ENCODE assay signal across 9 mouse cellular contexts in the genomic region with DNA sequence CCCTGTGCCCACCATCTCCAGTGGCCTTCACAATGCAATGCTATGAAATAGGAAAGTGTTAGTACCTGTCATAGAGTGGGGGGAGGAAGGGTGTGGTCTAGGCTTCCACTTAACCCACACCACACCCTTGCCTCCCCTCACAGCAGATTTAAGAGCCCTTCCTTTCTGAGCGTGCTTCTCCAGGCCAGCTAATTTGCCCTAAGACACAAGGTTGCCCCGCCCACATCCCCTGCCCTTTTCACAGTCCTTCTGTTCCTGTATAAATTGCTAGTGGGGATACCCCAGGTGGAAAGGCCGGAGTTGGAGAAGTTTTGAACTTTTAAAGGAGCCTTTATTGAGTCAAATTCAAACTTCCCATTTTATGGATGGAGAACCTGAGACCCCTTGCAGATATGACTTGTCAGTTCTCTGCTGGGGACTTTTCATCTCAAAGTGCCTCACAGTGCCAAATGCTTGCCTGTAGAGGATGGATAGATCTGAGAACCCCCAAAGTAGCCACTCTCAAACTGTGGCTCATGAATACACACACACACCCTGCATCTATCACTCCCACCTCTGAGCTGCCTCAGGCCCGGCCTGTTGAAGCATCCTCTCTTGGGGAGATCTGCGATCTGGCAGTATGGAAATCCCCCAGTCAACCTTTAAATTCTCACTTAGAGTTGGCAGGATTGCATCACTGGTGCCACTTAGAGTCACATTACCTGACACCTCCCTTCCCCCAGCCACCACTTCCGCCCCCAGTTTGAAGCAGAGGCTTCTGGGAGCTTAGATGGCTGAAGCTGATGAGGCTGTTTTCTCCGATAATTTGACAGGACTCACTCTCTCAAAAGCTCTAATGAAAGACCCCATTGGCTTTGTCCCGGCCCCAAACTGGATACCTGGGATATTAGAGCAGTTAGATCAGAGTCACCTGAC. TPM values are rescaled to one million over a fixed set of nuclear protein-coding genes. Genes with fewer than 3 reads are reported as not detected.
A peak's percentile ranks its signal among the peaks of the same experiment; 100 is the strongest.
DNase-seq lines count a peak whose midpoint lies in the region; ATAC-seq and TF ChIP-seq lines count a peak whose summit lies in the region.
"Had no signal": no experiment of that assay in that cellular context is flagged by ENCODE, and none has a peak within 500 bp of the region (broad histone marks: within the 10 kb centered on the region; RNA-seq: fewer than 3 reads in every experiment).

No protein-coding gene starts in this region.

- H3K4me2 ChIP-seq in CH12.LX (ENCODE audit: insufficient read depth, low read depth, poor library complexity, severe bottlenecking): peak overlapping the region; percentile 88
- H3K4me2 ChIP-seq in liver, embryonic 12.5 days: peak overlapping the region; percentile 65
- H3K4me2 ChIP-seq in midbrain, postnatal 0 days (ENCODE audit: low read depth, low read length, poor library complexity, severe bottlenecking): no peak overlapping the region
- H3K4me2 ChIP-seq in forebrain, embryonic 16.5 days (ENCODE audit: low read length): no peak overlapping the region

- dilution Hi-C loops in CH12.LX (cut with MboI; ENCODE audit: extremely low pct_ligation_motif_present, extremely low pct_unique_long_range_greater_than_20kb, low sequenced_read_pairs): no loop called here

- ATAC-seq in liver, embryonic 12.5 days: peak; percentile 53; the same call in 1 of the 2 replicates
- no peak for ATAC-seq in midbrain, postnatal 0 days (ENCODE audit: low FRiP score)
- no peak for ATAC-seq in forebrain, embryonic 16.5 days

- peak; percentile 58; the same call in 1 of the 2 replicates for TF ChIP-seq POLR2A in CH12.LX (IDR thresholded peaks at IDR 0.05; ENCODE audit: low read depth, low read length)

- H3K27ac ChIP-seq in CH12.LX (ENCODE audit: insufficient read depth, low read depth): peak overlapping the region; percentile 94
- no peak overlapping the region; the same call in 1 of the 2 replicates for H3K27ac ChIP-seq in liver, embryonic 12.5 days
- H3K27ac ChIP-seq in midbrain, postnatal 0 days (ENCODE audit: low read depth, low read length): no peak overlapping the region
- H3K27ac ChIP-seq in forebrain, embryonic 16.5 days (ENCODE audit: low read length): no peak overlapping the region
- H3K27ac ChIP-seq: heart, adult 2 months had no signal

- in situ Hi-C loops in CH12.LX (cut with MboI; ENCODE audit: low pct_ligation_motif_present, low pct_unique_long_range_greater_than_20kb, low sequenced_read_pairs): no loop called here

- TF ChIP-seq RAD21 in CH12.LX (IDR thresholded peaks at IDR 0.05; ENCODE audit: low read depth, low read length): no peak

- H3K4me1 ChIP-seq in CH12.LX (ENCODE audit: control insufficient read depth in 1 of 2, insufficient read depth in 2 of 2): peaks cover 28 to 56% of the 10 kb centered on the region in 2 experiments
- peaks cover 29% of the 10 kb centered on the region for H3K4me1 ChIP-seq in liver, embryonic 12.5 days
- no peaks in the 10 kb centered on the region for H3K4me1 ChIP-seq in midbrain, postnatal 0 days (ENCODE audit: insufficient read depth, low read length)
- H3K4me1 ChIP-seq in forebrain, embryonic 16.5 days (replicated peaks; ENCODE audit: control insufficient read depth, insufficient read depth, low read length): no peaks in the 10 kb centered on the region

- TF ChIP-seq CTCF in CH12.LX (conservative IDR thresholded peaks at IDR 0.05 in 1 of 2, IDR thresholded peaks at IDR 0.05 in 1 of 2; ENCODE audit: low read depth in 2 of 2, low read length in 2 of 2): no peak
- TF ChIP-seq CTCF in midbrain, postnatal 0 days (IDR thresholded peaks at IDR 0.05): no peak

- intact Hi-C loops in gastrocnemius, postnatal 36 days (cut with DNase I): no loop called here

- TF ChIP-seq EP300 in CH12.LX (IDR thresholded peaks at IDR 0.05; ENCODE audit: low read length): peak; percentile 85

- peaks cover 51% of the 10 kb centered on the region for H3K79me2 ChIP-seq in CH12.LX (replicated peaks; ENCODE audit: control insufficient read depth, extremely low read depth, insufficient read depth, poor library complexity, severe bottlenecking)

- H3K9me3 ChIP-seq in CH12.LX (replicated peaks; ENCODE audit: low read length): no peaks in the 10 kb centered on the region
- no peaks in the 10 kb centered on the region for H3K9me3 ChIP-seq in liver, embryonic 12.5 days (replicated peaks)
- H3K9me3 ChIP-seq in midbrain, postnatal 0 days (ENCODE audit: low read length): no peaks in the 10 kb centered on the region
- H3K9me3 ChIP-seq in forebrain, embryonic 16.5 days (ENCODE audit: control insufficient read depth, low read length): no peaks in the 10 kb centered on the region

- peaks cover 14 to 46% of the 10 kb centered on the region in 2 experiments for H3K36me3 ChIP-seq in CH12.LX (replicated peaks in 1 of 2; ENCODE audit: control insufficient read depth in 1 of 2, insufficient read depth in 1 of 2, low read length in 1 of 2)
- no peaks in the 10 kb centered on the region for H3K36me3 ChIP-seq in liver, embryonic 12.5 days
- H3K36me3 ChIP-seq in midbrain, postnatal 0 days (ENCODE audit: insufficient read depth, low read length): no peaks in the 10 kb centered on the region
- no peaks in the 10 kb centered on the region for H3K36me3 ChIP-seq in forebrain, embryonic 16.5 days (ENCODE audit: control insufficient read depth, insufficient read depth)

- no peaks in the 10 kb centered on the region for H3K27me3 ChIP-seq in CH12.LX (replicated peaks)
- H3K27me3 ChIP-seq in liver, embryonic 12.5 days (replicated peaks): no peaks in the 10 kb centered on the region
- H3K27me3 ChIP-seq in midbrain, postnatal 0 days (ENCODE audit: insufficient read depth, low read length): no peaks in the 10 kb centered on the region
- H3K27me3 ChIP-seq in forebrain, embryonic 16.5 days (replicated peaks; ENCODE audit: control insufficient read depth, insufficient read depth, low read length): no peaks in the 10 kb centered on the region

- H3K4me3 ChIP-seq in CH12.LX (replicated peaks in 1 of 3; ENCODE audit: low read depth in 2 of 3, low read length in 2 of 3, poor library complexity in 1 of 3): peak overlapping the region; percentile 72 to 88 (median 81)
- peak overlapping the region; percentile 52 for H3K4me3 ChIP-seq in liver, embryonic 12.5 days
- no peak overlapping the region for H3K4me3 ChIP-seq in midbrain, postnatal 0 days (ENCODE audit: low read depth, low read length)
- no peak overlapping the region for H3K4me3 ChIP-seq in forebrain, embryonic 16.5 days (replicated peaks; ENCODE audit: low read length)
- H3K4me3 ChIP-seq: heart, adult 2 months had no signal

- DNase-seq in CD4-positive helper T cell, adult 2 months (ENCODE audit: low read depth, low spot score): peak; percentile 95
- DNase-seq in CH12.LX (ENCODE audit: extremely low read depth): peak; percentile 99
- DNase-seq in natural killer cell, adult 2 months (ENCODE audit: low spot score in 2 of 2): peak; percentile 96 to 98
- DNase-seq in midbrain, postnatal 0 days (ENCODE audit: low spot score): no peak
- no peak for DNase-seq in gastrocnemius, postnatal 36 days
- DNase-seq in retina, postnatal 1 day: no peak

- 32% methylated on average over 8 of the region's 8 CpGs for WGBS in liver, embryonic 12.5 days (ENCODE audit: insufficient replicate concordance)
- 80% methylated on average over 8 of the region's 8 CpGs for WGBS in midbrain, postnatal 0 days
- WGBS in forebrain, embryonic 16.5 days: 79% methylated on average over 8 of the region's 8 CpGs

- H3K9ac ChIP-seq in CH12.LX (ENCODE audit: insufficient read depth, low read depth): peak overlapping the region; percentile 95
- peak overlapping the region; percentile 53; the same call in 1 of the 2 replicates for H3K9ac ChIP-seq in liver, embryonic 12.5 days
- no peak overlapping the region for H3K9ac ChIP-seq in midbrain, postnatal 0 days (replicated peaks; ENCODE audit: low read length, poor library complexity, severe bottlenecking)
- H3K9ac ChIP-seq in forebrain, embryonic 16.5 days (replicated peaks; ENCODE audit: low read depth, low read length): no peak overlapping the region

TF ChIP-seq in CH12.LX, 34 proteins besides CTCF, POLR2A, EP300 and RAD21 (continues in another document):
- peak; percentile 96 for TF ChIP-seq TBP (conservative IDR thresholded peaks at IDR 0.05; ENCODE audit: low read depth, low read length)
- no peak; the same call in 1 of the 2 replicates for TF ChIP-seq ZKSCAN1 (IDR thresholded peaks at IDR 0.05; ENCODE audit: borderline replicate concordance, low read depth, low read length)
- peak; percentile 84 for TF ChIP-seq JUND (conservative IDR thresholded peaks at IDR 0.05; ENCODE audit: low read depth, low read length)
- TF ChIP-seq NELFE (IDR thresholded peaks at IDR 0.05; ENCODE audit: low read depth, low read length): peak; percentile 70
- TF ChIP-seq GABPA (IDR thresholded peaks at IDR 0.05; ENCODE audit: insufficient replicate concordance, low read depth, low read length): peak; percentile 11; the same call in 1 of the 2 replicates
- peak; percentile 74 for TF ChIP-seq JUN (IDR thresholded peaks at IDR 0.05; ENCODE audit: insufficient read depth, low read depth, low read length)
- 0 out of 2 replicates have a peak, but pooled peaks have one; percentile 21 for TF ChIP-seq USF2 (conservative IDR thresholded peaks at IDR 0.05; ENCODE audit: low read depth, low read length)
- peak; percentile 86 for TF ChIP-seq MAZ (IDR thresholded peaks at IDR 0.05; ENCODE audit: low read depth, low read length)
- peak; percentile 98 for TF ChIP-seq SIN3A (IDR thresholded peaks at IDR 0.05; ENCODE audit: low read length)
- peak; percentile 5; the same call in 1 of the 2 replicates for TF ChIP-seq SMC3 (IDR thresholded peaks at IDR 0.05; ENCODE audit: low read depth, low read length)

RNA-seq across cellular contexts. Expression of a gene that starts 0.9 kb away (rescaled TPM):
- total RNA-seq in CH12.LX (2012; rRNA removed) (109 and 133 TPM in 2 replicates), CH12.LX (2014; rRNA removed) (79.6 and 83.8 TPM in 2 replicates)
- polyA plus RNA-seq in CH12.LX (2012; ENCODE audit: insufficient read length, low read depth): 137 and 151 TPM in 2 replicates
- polyA plus RNA-seq in liver, embryonic 12.5 days (2016; fragmentation: Nextera tagmentation; extraction: Ambion mirVana): 6.1 and 6.3 TPM in 2 replicates
- total RNA-seq in midbrain, postnatal 0 days (2014; rRNA removed): 1.6 and 1.7 TPM in 2 replicates
- polyA plus RNA-seq in midbrain, postnatal 0 days (2015; fragmentation: Nextera tagmentation; extraction: Ambion mirVana): 0.48 and 0.57 TPM in 2 replicates
- polyA plus RNA-seq in forebrain, embryonic 16.5 days (2015; fragmentation: Nextera tagmentation; extraction: Ambion mirVana): 0.48 and 0.72 TPM in 2 replicates
- total RNA-seq in gastrocnemius, postnatal 36 days (2021): 1 to 10 TPM in 1 of 2 experiments, under 1 TPM in 1; 0.86 to 1.6 TPM

RNA-seq across cellular contexts. Expression of a gene that starts 50.7 kb away (rescaled TPM):
- 45.2 and 56.1 TPM in 2 replicates for total RNA-seq in CH12.LX (2012; rRNA removed)
- 72.8 and 77.1 TPM in 2 replicates for total RNA-seq in CH12.LX (2014; rRNA removed)
- polyA plus RNA-seq in CH12.LX (2012; ENCODE audit: insufficient read length, low read depth): 61.1 and 68.0 TPM in 2 replicates
- polyA plus RNA-seq in liver, embryonic 12.5 days (2016; fragmentation: Nextera tagmentation; extraction: Ambion mirVana): 19.8 and 20.0 TPM in 2 replicates
- 0.93 and 1.7 TPM in 2 replicates for total RNA-seq in midbrain, postnatal 0 days (2014; rRNA removed)
- 0.77 and 1.1 TPM in 2 replicates for polyA plus RNA-seq in midbrain, postnatal 0 days (2015; fragmentation: Nextera tagmentation; extraction: Ambion mirVana)
- polyA plus RNA-seq in forebrain, embryonic 16.5 days (2015; fragmentation: Nextera tagmentation; extraction: Ambion mirVana): 7.7 and 8.6 TPM in 2 replicates
- under 1 TPM; 0.39 to 0.48 TPM for total RNA-seq in gastrocnemius, postnatal 36 days (2021)

Comparison
In these comparisons a context has a peak if more than half of its experiments do, and no peak if none do; other contexts are left out.
1. DNase-seq: peak in CD4-positive helper T cell, adult 2 months (single experiment), CH12.LX (single experiment) and natural killer cell, adult 2 months (2 of 2); none in midbrain, postnatal 0 days (single experiment), gastrocnemius, postnatal 36 days (0 of 2) and retina, postnatal 1 day (single experiment).
2. H3K4me2 ChIP-seq: peak in CH12.LX (single experiment) and liver, embryonic 12.5 days (single experiment); none in midbrain, postnatal 0 days (single experiment) and forebrain, embryonic 16.5 days (single experiment).
3. H3K4me3 ChIP-seq: peak in CH12.LX (3 of 3) and liver, embryonic 12.5 days (single experiment); none in midbrain, postnatal 0 days (single experiment) and forebrain, embryonic 16.5 days (single experiment).
4. H3K9ac ChIP-seq: peak in CH12.LX (single experiment) and liver, embryonic 12.5 days (single experiment); none in midbrain, postnatal 0 days (single experiment) and forebrain, embryonic 16.5 days (single experiment).
5. RNA of a gene that starts 0.9 kb away (polyA plus RNA-seq): 137 to 151 TPM in CH12.LX; 6.1 to 6.3 TPM in liver, embryonic 12.5 days, 0.48 to 0.72 TPM in forebrain, embryonic 16.5 days and 0.48 to 0.57 TPM in midbrain, postnatal 0 days; every median in the first group is over 10 times any median in the second.